Mouse (Mus musculus) heart, postnatal 0 days (tissue): ENCODE data around the gene Agtr1a. TPM values are rescaled to one million over a fixed set of nuclear protein-coding genes. Genes with fewer than 3 reads are reported as not detected.

ENCODE experiments used
- ATAC-seq: fragments of 200-750 bp; cut with Nextera tagmentation; 2 replicates; pipeline ENCODE4 v1.8.0; 2017; ENCODE audit warnings: low read depth, moderate number of reproducible peaks, moderate library complexity; ENCODE audit not compliant: insufficient read depth
- DNase-seq: peaks from one replicate; pipeline ENCODE4 v3.0.0-alpha.2; 2016; ENCODE audit warnings: low spot score
- H3K27ac ChIP-seq: fragments of 300-500 bp; sonication (generic); 2 replicates; pipeline ENCODE4 v1.5.1; 2014; ENCODE audit warnings: low read depth, mild to moderate bottlenecking
- H3K27me3 ChIP-seq: fragments of 300-500 bp; sonication (generic); 2 replicates; pipeline ENCODE4 v1.6.1; 2014; ENCODE audit warnings: low read length, mixed read lengths; ENCODE audit not compliant: control insufficient read depth, insufficient read depth
- H3K36me3 ChIP-seq: fragments of 300-500 bp; sonication (generic); replicated peaks from 2 replicates; pipeline ENCODE4 v1.6.1; 2014; ENCODE audit warnings: low read length, mixed read lengths; ENCODE audit not compliant: control insufficient read depth, insufficient read depth
- H3K4me1 ChIP-seq: fragments of 300-500 bp; sonication (generic); 2 replicates; pipeline ENCODE4 v1.6.1; 2014; ENCODE audit warnings: antibody characterized with exemption; ENCODE audit not compliant: control insufficient read depth, insufficient read depth
- H3K4me2 ChIP-seq: fragments of 300-500 bp; sonication (generic); 2 replicates; pipeline ENCODE4 v1.6.1; 2014; ENCODE audit warnings: low read depth, mild to moderate bottlenecking, low read length, moderate library complexity
- H3K4me3 ChIP-seq: fragments of 300-500 bp; sonication (generic); 2 replicates; pipeline ENCODE4 v1.5.1; 2014; ENCODE audit warnings: low read depth, low read length
- H3K9ac ChIP-seq: fragments of 300-500 bp; sonication (generic); replicated peaks from 2 replicates; pipeline ENCODE4 v1.6.1; 2014; ENCODE audit warnings: low read depth, low read length, mixed read lengths
- H3K9me3 ChIP-seq: fragments of 300-500 bp; sonication (generic); replicated peaks from 2 replicates; pipeline ENCODE4 v1.6.1; 2016; ENCODE audit warnings: low read length; ENCODE audit not compliant: control insufficient read depth
- CTCF ChIP-seq: IDR thresholded peaks from 2 replicates; pipeline ENCODE4 v1.5.1; 2016; ENCODE audit warnings: antibody characterized with exemption, control low read depth, low read depth
- EP300 ChIP-seq: IDR thresholded peaks from 2 replicates; pipeline ENCODE4 v1.6.1; 2016; ENCODE audit warnings: antibody characterized with exemption, low read depth
- WGBS: fragments of 180-500 bp; shearing (Covaris S2); extraction: QIAGEN DNeasy Blood & Tissue Kit; methylation state at CpG from one replicate; pipeline ENCODE4 v1.1.7; 2014; 5-methylcytosine and 5-hydroxymethylcytosine counted together
- polyA plus RNA-seq: library from polyadenylated mRNA; unstranded; fragments of >200 nt; fragmentation: Nextera tagmentation; extraction: Ambion mirVana; gene quantifications from 2 replicates; pipeline ENCODE4 v1.2.1, GENCODE M21; 2015
- total RNA-seq: library from RNA; depleted of rRNA; stranded (reverse); fragments of >200 nt; gene quantifications from 2 replicates; pipeline ENCODE4 v1.2.3, GENCODE M21; 2014; ENCODE audit warnings: low replicate concordance; rRNA removed

Agtr1a gene
- total RNA-seq, result 23.5 and 58.4 TPM in 2 replicates
- 25.9 and 33.1 TPM in 2 replicates for polyA plus RNA-seq

DNA sequence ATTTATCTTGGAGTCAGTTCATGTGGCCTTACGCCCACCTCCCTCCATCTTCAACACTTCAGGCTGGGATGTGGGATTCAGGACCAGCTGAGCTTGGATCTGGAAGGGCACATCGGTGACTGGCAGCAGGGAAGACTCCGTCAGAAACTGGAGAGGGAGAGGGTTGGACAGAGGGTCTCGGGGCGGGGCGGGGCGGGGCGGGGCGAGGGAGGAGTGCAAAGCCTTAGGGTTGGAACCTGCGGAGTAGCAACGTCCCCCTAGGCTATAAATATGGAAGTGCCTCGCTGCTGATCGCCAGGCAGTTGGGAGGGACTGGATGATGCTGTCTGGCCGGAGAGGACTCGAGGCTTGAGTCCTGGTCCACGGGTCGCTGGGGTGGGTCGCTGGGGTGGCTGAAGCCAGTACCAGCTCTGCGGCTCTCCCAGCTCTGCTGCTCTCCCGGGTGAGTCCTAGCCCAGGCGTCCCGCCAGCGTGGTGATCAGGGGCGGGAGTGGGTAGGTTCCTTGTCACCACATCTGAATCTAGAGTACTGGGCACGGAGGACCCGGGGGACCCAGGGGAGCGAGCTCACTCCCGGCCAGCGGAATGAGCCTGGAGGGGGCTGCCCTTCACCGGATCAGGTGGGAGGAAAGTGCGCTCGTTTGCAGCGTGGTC is at the start of gene Agtr1a:
TSS of gene Agtr1a (plus strand) at position 294 of the 654 bp plus-strand sequence.
- TF ChIP-seq EP300 (no peak), CTCF (no peak)
- H3K4me2 ChIP-seq, result peak within 1 kb of the TSS; percentile 81
- H3K4me3 ChIP-seq, result peak within 1 kb of the TSS; percentile 67
- 3% methylated on average over 33 of the region's 33 CpGs for WGBS
- H3K4me1 ChIP-seq, result peaks cover 23% of the 10 kb centered on the region
- DNase-seq (peak; percentile 75), ATAC-seq (peak; percentile 91)
- H3K9me3 ChIP-seq, result no peaks in the 10 kb centered on the region
- no peaks in the 10 kb centered on the region for H3K36me3 ChIP-seq
- H3K9ac ChIP-seq, result peak within 1 kb of the TSS; percentile 73
- no peaks in the 10 kb centered on the region for H3K27me3 ChIP-seq
- H3K27ac ChIP-seq, result peak within 1 kb of the TSS; percentile 78

DNA sequence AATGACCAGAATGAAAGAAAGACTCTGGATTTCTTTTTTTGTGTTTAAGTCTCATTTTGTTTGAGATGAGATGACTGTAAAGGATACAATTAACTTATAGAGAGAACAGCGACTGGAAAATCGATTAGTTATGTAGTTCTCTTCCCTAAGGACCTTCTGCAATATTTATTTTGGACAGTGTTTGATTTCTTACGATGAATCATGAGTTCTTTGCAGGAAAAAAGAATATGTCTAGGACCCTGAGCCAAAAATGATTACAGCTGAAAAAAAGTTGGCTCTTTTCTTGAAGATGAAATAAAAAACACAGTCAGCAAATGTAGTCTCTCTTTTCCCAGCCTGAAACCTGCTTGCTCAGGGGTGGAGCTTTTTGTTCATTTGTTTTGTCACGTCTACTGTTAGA is 26.0 kb upstream of the Agtr1a start:
- Histone ChIP-seq H3K9me3 (no peaks in the 10 kb centered on the region), H3K36me3 (no peaks in the 10 kb centered on the region), H3K4me2 (no peak overlapping the region), H3K27me3 (no peaks in the 10 kb centered on the region), H3K27ac (no peak overlapping the region), H3K9ac (no peak overlapping the region), H3K4me3 (no peak overlapping the region), H3K4me1 (no peaks in the 10 kb centered on the region)
- no peak for TF ChIP-seq CTCF
- TF ChIP-seq EP300, result no peak
- DNase-seq, result no peak
- no peak for ATAC-seq
- WGBS, result 67% methylated on average over 4 of the region's 4 CpGs

DNA sequence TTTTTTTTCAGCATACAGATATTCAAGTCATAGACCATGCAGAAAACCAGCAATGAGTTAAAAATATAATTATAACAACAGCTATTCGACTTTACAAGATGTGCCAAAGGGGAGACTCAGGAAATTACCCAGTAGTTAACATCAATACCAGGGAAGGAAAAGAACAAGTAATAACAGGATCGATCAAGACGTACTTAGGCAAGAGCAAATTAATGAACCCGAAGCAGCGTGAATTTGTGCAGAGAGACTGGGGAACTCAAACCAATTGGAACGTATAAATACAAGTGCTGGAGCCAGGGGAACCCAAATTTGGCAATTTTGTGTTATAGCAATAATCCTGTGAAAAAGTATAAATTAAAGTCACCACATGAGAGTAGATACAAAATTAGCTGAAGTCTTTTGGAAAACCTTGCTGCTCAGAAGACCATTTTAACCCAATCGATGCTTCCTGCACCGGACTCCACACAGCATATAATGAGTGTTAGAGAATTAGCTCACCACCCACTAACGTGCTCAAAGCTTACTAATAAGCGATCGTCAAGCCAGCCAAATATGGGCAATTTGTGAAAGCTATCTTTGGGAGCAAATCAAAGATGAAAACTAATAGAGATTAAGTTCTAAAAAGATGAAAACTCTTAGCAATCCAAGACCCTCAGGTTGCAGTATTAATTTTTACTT is 11.4 kb upstream of the Agtr1a start:
- WGBS, result 84% methylated on average over 11 of the region's 11 CpGs
- Histone ChIP-seq H3K4me2 (no peak overlapping the region), H3K27ac (no peak overlapping the region), H3K4me3 (no peak overlapping the region), H3K9ac (no peak overlapping the region), H3K4me1 (no peaks in the 10 kb centered on the region), H3K27me3 (no peaks in the 10 kb centered on the region), H3K36me3 (no peaks in the 10 kb centered on the region), H3K9me3 (no peaks in the 10 kb centered on the region)
- TF ChIP-seq EP300 (no peak), CTCF (no peak)
- DNase-seq (no peak), ATAC-seq (no peak)

DNA sequence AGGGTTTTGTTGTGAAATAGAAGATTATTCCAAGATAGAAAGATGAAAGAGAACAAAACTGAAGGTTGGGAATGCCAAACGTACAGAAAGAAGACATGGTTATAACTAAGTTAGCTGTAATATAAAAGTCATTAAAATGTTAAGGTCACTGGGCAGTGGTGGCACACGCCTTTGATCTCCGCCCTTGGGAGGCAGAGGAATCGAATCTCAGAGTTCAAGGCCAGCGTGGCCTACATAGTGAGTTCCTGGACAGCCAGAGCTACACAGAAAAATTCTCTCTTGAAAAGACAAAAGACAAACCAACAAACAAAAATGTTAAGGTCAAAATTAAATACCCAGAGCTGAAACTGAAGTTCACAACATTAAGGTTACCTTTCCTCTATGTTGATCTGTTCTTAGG is 5.2 kb upstream of the Agtr1a start:
- TF ChIP-seq EP300, result no peak
- no peak for TF ChIP-seq CTCF
- Histone ChIP-seq H3K9me3 (no peaks in the 10 kb centered on the region), H3K9ac (no peak overlapping the region), H3K4me2 (no peak overlapping the region), H3K27ac (no peak overlapping the region), H3K36me3 (no peaks in the 10 kb centered on the region), H3K4me1 (peaks cover 9% of the 10 kb centered on the region; the same call in 1 of the 2 replicates), H3K27me3 (no peaks in the 10 kb centered on the region), H3K4me3 (no peak overlapping the region)
- WGBS, result 87% methylated on average over 5 of the region's 5 CpGs
- ATAC-seq (no peak), DNase-seq (no peak)

DNA sequence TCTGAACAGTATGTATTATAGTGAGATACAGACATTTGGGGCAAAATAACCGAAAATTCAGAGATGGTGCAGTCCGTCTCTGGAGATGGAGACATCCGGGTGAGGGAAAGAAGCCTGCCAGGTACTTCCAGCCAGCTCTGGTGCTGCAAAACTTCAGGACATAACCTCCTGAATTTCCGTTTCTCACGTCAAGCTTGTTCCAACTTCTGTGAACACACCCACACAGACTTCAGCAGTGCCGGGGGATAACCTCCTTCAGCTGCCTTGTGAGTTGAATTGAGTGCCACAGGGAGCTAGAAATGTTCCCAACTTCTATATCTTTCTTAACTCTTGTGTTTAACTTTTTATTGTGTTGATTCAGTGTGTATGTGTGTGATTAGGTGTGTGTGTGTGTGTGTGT is 4.4 kb upstream of the Agtr1a start:
- no peaks in the 10 kb centered on the region for H3K27me3 ChIP-seq
- H3K4me1 ChIP-seq, result peaks cover 9% of the 10 kb centered on the region; the same call in 1 of the 2 replicates
- 73% methylated on average over 6 of the region's 6 CpGs for WGBS
- DNase-seq (peak; percentile 3), ATAC-seq (no peak)
- TF ChIP-seq CTCF (no peak), EP300 (no peak)
- no peaks in the 10 kb centered on the region for H3K36me3 ChIP-seq
- no peak overlapping the region for H3K27ac ChIP-seq
- no peak overlapping the region for H3K4me3 ChIP-seq
- no peaks in the 10 kb centered on the region for H3K9me3 ChIP-seq
- no peak overlapping the region for H3K9ac ChIP-seq
- H3K4me2 ChIP-seq, result no peak overlapping the region
